Mouse (Mus musculus) heart, embryonic 11.5 days (tissue): ENCODE data around the gene Txnl4b. TPM values are rescaled to one million over a fixed set of nuclear protein-coding genes. Genes with fewer than 3 reads are reported as not detected.
A peak's percentile ranks its signal among the peaks of the same experiment; 100 is the strongest.

Experiments
- ATAC-seq: fragments of 200-750 bp; cut with Nextera tagmentation; replicated peaks from 2 replicates; pipeline ENCODE4 v1.8.0; 2017; ENCODE audit warnings: moderate library complexity; ENCODE audit not compliant: insufficient number of reproducible peaks, low FRiP score, low TSS enrichment
- H3K27ac ChIP-seq: fragments of 300-500 bp; sonication (generic); 2 replicates; pipeline ENCODE4 v1.5.1; 2014; ENCODE audit warnings: mild to moderate bottlenecking, low read depth, low read length
- H3K27me3 ChIP-seq: fragments of 300-500 bp; sonication (generic); 2 replicates; pipeline ENCODE4 v1.6.1; 2014; ENCODE audit warnings: mild to moderate bottlenecking, low read length, mixed read lengths; ENCODE audit not compliant: control insufficient read depth, insufficient read depth
- H3K36me3 ChIP-seq: fragments of 300-500 bp; sonication (generic); 2 replicates; pipeline ENCODE4 v1.6.1; 2014; ENCODE audit warnings: mild to moderate bottlenecking, low read length, moderate library complexity, mixed read lengths; ENCODE audit not compliant: control insufficient read depth, insufficient read depth
- H3K4me1 ChIP-seq: fragments of 300-500 bp; sonication (generic); 2 replicates; pipeline ENCODE4 v1.6.1; 2014; ENCODE audit warnings: low read length; ENCODE audit not compliant: control insufficient read depth, insufficient read depth
- H3K4me2 ChIP-seq: fragments of 300-500 bp; sonication (generic); 2 replicates; pipeline ENCODE4 v1.6.1; 2014; ENCODE audit warnings: mild to moderate bottlenecking, moderate library complexity
- H3K4me3 ChIP-seq: fragments of 300-500 bp; sonication (generic); 2 replicates; pipeline ENCODE4 v1.5.1; 2014; ENCODE audit warnings: low read depth, low read length
- H3K9ac ChIP-seq: fragments of 300-500 bp; sonication (generic); 2 replicates; pipeline ENCODE4 v1.6.1; 2014; ENCODE audit warnings: mild to moderate bottlenecking, low read depth, low read length, moderate library complexity
- H3K9me3 ChIP-seq: fragments of 300-500 bp; sonication (generic); replicated peaks from 2 replicates; pipeline ENCODE4 v1.6.1; 2016; ENCODE audit warnings: low read length; ENCODE audit not compliant: control insufficient read depth
- WGBS: fragments of 180-500 bp; shearing (Covaris S2); extraction: QIAGEN DNeasy Blood & Tissue Kit; methylation state at CpG from one replicate; pipeline ENCODE4 v1.1.7; 2014; ENCODE audit not compliant: insufficient replicate concordance; 5-methylcytosine and 5-hydroxymethylcytosine counted together
- polyA plus RNA-seq: library from polyadenylated mRNA; unstranded; fragments of >200 nt; fragmentation: Nextera tagmentation; extraction: Ambion mirVana; gene quantifications from 2 replicates; pipeline ENCODE4 v1.2.1, GENCODE M21; 2014

Gene Txnl4b
- polyA plus RNA-seq, 1 experiment from 2014 or later: 19.2 TPM

- ATAC-seq: no peak
- 82% methylated on average over 9 of the region's 9 CpGs for WGBS
- Histone ChIP-seq H3K27ac (no peak overlapping the region), H3K4me1 (no peaks in the 10 kb centered on the region; the same call in 1 of the 2 replicates), H3K4me3 (no peak overlapping the region), H3K27me3 (no peaks in the 10 kb centered on the region), H3K9ac (no peak overlapping the region), H3K4me2 (no peak overlapping the region), H3K9me3 (no peaks in the 10 kb centered on the region), H3K36me3 (peaks cover 5% of the 10 kb centered on the region; the same call in 1 of the 2 replicates)
These were observed 25.2 kb downstream of the Txnl4b start for GRCm38 (mm10) chr8:109590901-109591300.

GRCm38 (mm10) chr8:109591367-109591766 is 25.7 kb downstream of the Txnl4b start:
- H3K4me2 ChIP-seq: no peak overlapping the region
- no peak overlapping the region for H3K4me3 ChIP-seq
- WGBS: 79% methylated on average over 3 of the region's 3 CpGs

DNA sequence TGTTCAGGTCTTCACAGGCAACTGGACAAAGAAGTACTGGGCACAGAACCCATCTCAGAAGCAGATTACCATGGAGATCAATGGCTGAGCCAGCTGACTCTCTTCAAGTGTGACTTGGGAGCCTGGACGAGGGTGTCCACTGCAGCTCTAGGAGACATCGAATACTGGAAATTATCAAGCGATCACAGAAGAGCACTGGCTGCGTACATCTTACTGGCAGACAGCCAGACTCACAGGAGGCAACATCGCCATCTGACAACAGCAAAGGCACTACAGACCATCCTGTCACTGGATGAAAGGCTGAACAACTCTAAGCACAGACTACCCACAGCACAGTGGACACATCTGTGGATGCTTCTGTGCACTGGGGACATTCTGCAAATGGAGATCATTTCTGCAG is 26.5 kb downstream of the Txnl4b start:
- peaks cover 8% of the 10 kb centered on the region for H3K36me3 ChIP-seq
- no peaks in the 10 kb centered on the region; the same call in 1 of the 2 replicates for H3K4me1 ChIP-seq
- no peak overlapping the region for H3K27ac ChIP-seq

More at GRCm38 (mm10) chr8:109591367-109591766, 25.7 kb downstream of the Txnl4b start:
- peaks cover 5% of the 10 kb centered on the region; the same call in 1 of the 2 replicates for H3K36me3 ChIP-seq
- H3K9ac ChIP-seq: no peak overlapping the region
- no peaks in the 10 kb centered on the region; the same call in 1 of the 2 replicates for H3K4me1 ChIP-seq
- no peaks in the 10 kb centered on the region for H3K27me3 ChIP-seq
- H3K27ac ChIP-seq: no peak overlapping the region
- no peak for ATAC-seq
- no peaks in the 10 kb centered on the region for H3K9me3 ChIP-seq

GRCm38 (mm10) chr8:109593117-109593788 is 27.6 kb downstream of the Txnl4b start:
- ATAC-seq: no peak
- Histone ChIP-seq H3K4me2 (no peak overlapping the region), H3K27me3 (no peaks in the 10 kb centered on the region), H3K36me3 (peaks cover 8% of the 10 kb centered on the region), H3K9ac (no peak overlapping the region), H3K9me3 (no peaks in the 10 kb centered on the region), H3K27ac (no peak overlapping the region), H3K4me1 (no peaks in the 10 kb centered on the region), H3K4me3 (no peak overlapping the region)
- WGBS: 84% methylated on average over 6 of the region's 6 CpGs

More for the DNA sequence above, 26.5 kb downstream of the Txnl4b start:
- no peak overlapping the region for H3K9ac ChIP-seq
- no peak for ATAC-seq
- no peaks in the 10 kb centered on the region for H3K27me3 ChIP-seq
- H3K4me2 ChIP-seq: no peak overlapping the region
- no peak overlapping the region for H3K4me3 ChIP-seq
- no peaks in the 10 kb centered on the region for H3K9me3 ChIP-seq
- 87% methylated on average over 5 of the region's 5 CpGs for WGBS

GRCm38 (mm10) chr8:109595854-109596253 is 30.2 kb downstream of the Txnl4b start:
- Histone ChIP-seq H3K9ac (no peak overlapping the region), H3K4me3 (no peak overlapping the region), H3K9me3 (no peaks in the 10 kb centered on the region), H3K27ac (no peak overlapping the region), H3K27me3 (no peaks in the 10 kb centered on the region), H3K4me2 (no peak overlapping the region), H3K36me3 (peaks cover 8% of the 10 kb centered on the region), H3K4me1 (no peaks in the 10 kb centered on the region)
- 49% methylated on average over 8 of the region's 8 CpGs for WGBS
- ATAC-seq: no peak

DNA sequence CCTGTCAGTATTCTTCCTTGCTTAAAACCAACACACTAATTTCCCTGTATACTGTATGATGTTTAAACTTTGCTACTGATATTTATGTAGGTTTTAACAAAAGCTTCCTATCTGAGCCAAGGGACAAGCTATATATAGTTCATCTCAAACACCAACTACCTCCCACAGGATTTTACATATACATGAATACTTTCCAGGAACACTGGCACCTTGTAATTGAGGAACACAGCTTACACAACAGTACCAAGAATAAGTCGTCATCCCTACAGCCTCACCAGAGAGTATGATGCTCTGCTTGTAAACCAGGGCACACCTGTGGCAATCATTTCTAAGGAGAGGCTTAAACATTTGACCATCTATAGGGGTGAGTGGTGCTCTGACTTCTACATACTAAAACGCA is 41.0 kb downstream of the Txnl4b start:
- no peak for ATAC-seq
- WGBS: 84% methylated on average over 2 of the region's 2 CpGs
- no peak overlapping the region for H3K4me3 ChIP-seq

DNA sequence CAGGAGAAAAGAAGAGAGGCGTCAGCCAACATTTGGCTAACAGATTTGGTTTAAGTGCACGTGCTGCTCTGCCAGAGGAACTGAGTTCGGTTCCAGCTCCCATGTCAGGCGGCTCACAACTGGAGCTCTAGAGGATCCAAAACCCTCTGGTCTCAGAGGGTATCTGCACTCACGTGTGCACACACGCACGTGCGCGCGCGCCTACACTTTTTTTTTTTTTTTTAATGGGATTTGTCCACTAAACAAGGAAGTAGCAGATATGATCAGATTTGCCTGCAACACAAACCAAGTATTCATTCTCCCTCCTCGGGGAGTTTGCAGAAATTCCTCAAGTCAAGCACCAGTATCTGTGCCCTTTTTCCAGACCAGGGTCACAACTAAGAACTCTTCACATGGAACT is 42.0 kb downstream of the Txnl4b start:
- no peak for ATAC-seq
- WGBS: 8% methylated on average over 12 of the region's 12 CpGs
- H3K9me3 ChIP-seq: no peaks in the 10 kb centered on the region
- peaks cover 8% of the 10 kb centered on the region for H3K4me1 ChIP-seq
- no peaks in the 10 kb centered on the region for H3K27me3 ChIP-seq
- H3K36me3 ChIP-seq: no peaks in the 10 kb centered on the region
- H3K4me2 ChIP-seq: peak overlapping the region; percentile 88
- H3K27ac ChIP-seq: no peak overlapping the region; the same call in 1 of the 2 replicates
- peak overlapping the region; percentile 67 for H3K9ac ChIP-seq
- H3K4me3 ChIP-seq: peak overlapping the region; percentile 70

More for the DNA sequence above, 41.0 kb downstream of the Txnl4b start:
- H3K4me1 ChIP-seq: peaks cover 8% of the 10 kb centered on the region
- no peak overlapping the region for H3K27ac ChIP-seq
- H3K9ac ChIP-seq: no peak overlapping the region
- no peaks in the 10 kb centered on the region for H3K27me3 ChIP-seq
- no peak overlapping the region for H3K4me2 ChIP-seq
- H3K9me3 ChIP-seq: no peaks in the 10 kb centered on the region
- H3K36me3 ChIP-seq: 0 out of 2 replicates have a peak, but pooled peaks cover 2% of the 10 kb centered on the region

DNA sequence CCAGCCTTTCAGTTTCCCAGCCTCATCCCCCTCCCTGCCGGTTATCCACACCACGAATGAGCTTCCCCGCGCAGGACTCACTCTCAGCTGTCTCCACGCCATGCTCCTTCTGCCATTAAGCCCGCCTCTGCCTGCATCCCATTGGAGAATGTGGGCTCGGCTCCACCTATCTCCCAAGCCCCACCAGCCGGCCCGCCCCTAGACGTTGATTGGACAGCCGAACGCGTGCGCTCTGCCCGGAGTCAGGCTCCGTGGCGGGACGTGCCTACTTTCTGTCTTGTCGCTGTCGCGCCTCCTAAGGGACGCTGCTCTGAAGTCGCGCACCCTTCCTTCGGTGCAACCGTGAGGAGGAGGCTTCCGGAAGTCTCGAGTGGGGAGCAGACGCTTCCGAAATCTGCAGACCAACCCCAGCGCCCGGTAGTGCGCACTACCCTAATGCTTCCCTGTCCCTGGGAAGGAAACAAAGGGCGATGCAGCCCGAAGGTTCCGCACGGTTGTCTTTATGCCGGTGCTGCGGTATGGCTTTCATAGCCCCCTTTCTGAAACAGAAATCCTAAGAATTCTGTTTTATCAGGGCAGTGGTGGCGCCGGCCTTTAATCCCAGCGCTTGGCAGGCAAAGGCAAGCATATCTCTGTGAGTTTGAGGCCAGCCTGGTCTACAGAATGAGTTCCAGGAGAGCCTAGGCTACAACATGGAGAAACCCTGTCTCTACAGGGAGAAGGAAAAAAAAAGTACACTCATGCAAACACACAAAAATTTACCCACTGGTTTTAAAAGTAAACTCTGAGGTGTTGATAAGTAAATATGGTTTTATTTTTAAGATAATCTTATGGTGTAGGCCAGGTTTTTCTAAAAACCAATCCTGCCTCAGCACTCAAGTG is 42.8 kb downstream of the Txnl4b start, which contains the start of gene Dhodh:
Gene Dhodh, minus strand, starts transcription at position 403 of the 882 bp plus-strand sequence.
- no peaks in the 10 kb centered on the region for H3K27me3 ChIP-seq
- peak within 1 kb of the TSS; percentile 88 for H3K4me2 ChIP-seq
- H3K9me3 ChIP-seq: no peaks in the 10 kb centered on the region
- H3K27ac ChIP-seq: peak within 1 kb of the TSS; percentile 92
- peak within 1 kb of the TSS; percentile 70 for H3K4me3 ChIP-seq
- peaks cover 8% of the 10 kb centered on the region for H3K4me1 ChIP-seq
- H3K9ac ChIP-seq: peak within 1 kb of the TSS; percentile 67
- ATAC-seq: peak; percentile 98
- under 1% methylated on average over 42 of the region's 42 CpGs for WGBS
- H3K36me3 ChIP-seq: no peaks in the 10 kb centered on the region
